Mouse (Mus musculus): ENCODE results near the gene 2610507B11Rik. TPM values are rescaled to one million over a fixed set of nuclear protein-coding genes. Genes with fewer than 3 reads are reported as not detected.

Gene 2610507B11Rik
- polyA plus RNA-seq (2012; rRNA removed) = 103 and 122 TPM in 2 replicates

GRCm38 (mm10) chr11:78261380-78262352 lies at the start of gene 2610507B11Rik:
Gene 2610507B11Rik (plus strand): TSS chr11:78261752.
- Histone ChIP-seq H3K27me3 (replicated peaks; ENCODE audit: control insufficient read depth, insufficient read depth, low read length) (no peaks in the 10 kb centered on the region), H3K4me3 (ENCODE audit: insufficient read depth, low read depth, low read length) (peak within 1 kb of the TSS; percentile 88), H3K4me1 (ENCODE audit: control insufficient read depth, insufficient read depth, low read length) (no peaks in the 10 kb centered on the region; the same call in 1 of the 2 replicates), H3K27ac (ENCODE audit: insufficient read depth, low read depth, low read length) (peak within 1 kb of the TSS; percentile 52), H3K36me3 (ENCODE audit: control insufficient read depth, insufficient read depth, low read length) (peaks cover 2% of the 10 kb centered on the region)
- peak; percentile 19 for TF ChIP-seq POLR2A (IDR thresholded peaks at IDR 0.05; ENCODE audit: low read depth, low read length)
- no peak for TF ChIP-seq CTCF (conservative IDR thresholded peaks at IDR 0.05; ENCODE audit: insufficient read depth, insufficient read length, low read depth, low read length)
- peak; percentile 96 for DNase-seq
- under 1% methylated on average over 108 of the region's 115 CpGs for WGBS

- H3K36me3 ChIP-seq (ENCODE audit: control insufficient read depth, insufficient read depth, low read length) = peaks cover 21% of the 10 kb centered on the region
- H3K27me3 ChIP-seq (replicated peaks; ENCODE audit: control insufficient read depth, insufficient read depth, low read length) = no peaks in the 10 kb centered on the region
- DNase-seq = peak; percentile 26
These were observed 48.3 kb upstream of the 2610507B11Rik start for GRCm38 (mm10) chr11:78213086-78213817.

GRCm38 (mm10) chr11:78215709-78216317 lies 45.7 kb upstream of the 2610507B11Rik start:
- DNase-seq = no peak
- 79% methylated on average over 11 of the region's 11 CpGs for WGBS
- Histone ChIP-seq H3K36me3 (ENCODE audit: control insufficient read depth, insufficient read depth, low read length) (peaks cover 33% of the 10 kb centered on the region), H3K27me3 (replicated peaks; ENCODE audit: control insufficient read depth, insufficient read depth, low read length) (no peaks in the 10 kb centered on the region), H3K4me3 (ENCODE audit: insufficient read depth, low read depth, low read length) (no peak overlapping the region), H3K4me1 (ENCODE audit: control insufficient read depth, insufficient read depth, low read length) (no peaks in the 10 kb centered on the region), H3K27ac (ENCODE audit: insufficient read depth, low read depth, low read length) (no peak overlapping the region)
- no peak for TF ChIP-seq POLR2A (IDR thresholded peaks at IDR 0.05; ENCODE audit: low read depth, low read length)
- TF ChIP-seq CTCF (conservative IDR thresholded peaks at IDR 0.05; ENCODE audit: insufficient read depth, insufficient read length, low read depth, low read length) = no peak

More at GRCm38 (mm10) chr11:78213086-78213817, 48.3 kb upstream of the 2610507B11Rik start:
- Histone ChIP-seq H3K4me1 (ENCODE audit: control insufficient read depth, insufficient read depth, low read length) (no peaks in the 10 kb centered on the region), H3K4me3 (ENCODE audit: insufficient read depth, low read depth, low read length) (no peak overlapping the region), H3K27ac (ENCODE audit: insufficient read depth, low read depth, low read length) (no peak overlapping the region)
- TF ChIP-seq POLR2A (IDR thresholded peaks at IDR 0.05; ENCODE audit: low read depth, low read length) (no peak), CTCF (conservative IDR thresholded peaks at IDR 0.05; ENCODE audit: insufficient read depth, insufficient read length, low read depth, low read length) (no peak)
- WGBS = 90% methylated on average over 14 of the region's 14 CpGs

GRCm38 (mm10) chr11:78223586-78223985 lies 38.0 kb upstream of the 2610507B11Rik start:
- Histone ChIP-seq H3K36me3 (ENCODE audit: control insufficient read depth, insufficient read depth, low read length) (peaks cover 19% of the 10 kb centered on the region), H3K27me3 (replicated peaks; ENCODE audit: control insufficient read depth, insufficient read depth, low read length) (no peaks in the 10 kb centered on the region)
- WGBS = 91% methylated on average over 4 of the region's 4 CpGs

GRCm38 (mm10) chr11:78231518-78231917 lies 30.0 kb upstream of the 2610507B11Rik start:
- Histone ChIP-seq H3K4me1 (ENCODE audit: control insufficient read depth, insufficient read depth, low read length) (no peaks in the 10 kb centered on the region), H3K27me3 (replicated peaks; ENCODE audit: control insufficient read depth, insufficient read depth, low read length) (no peaks in the 10 kb centered on the region), H3K36me3 (ENCODE audit: control insufficient read depth, insufficient read depth, low read length) (peaks cover 16% of the 10 kb centered on the region), H3K27ac (ENCODE audit: insufficient read depth, low read depth, low read length) (no peak overlapping the region), H3K4me3 (ENCODE audit: insufficient read depth, low read depth, low read length) (no peak overlapping the region)
- no peak for DNase-seq
- WGBS = 93% methylated on average over 6 of the region's 6 CpGs
- TF ChIP-seq CTCF (conservative IDR thresholded peaks at IDR 0.05; ENCODE audit: insufficient read depth, insufficient read length, low read depth, low read length) = no peak
- no peak for TF ChIP-seq POLR2A (IDR thresholded peaks at IDR 0.05; ENCODE audit: low read depth, low read length)

More at GRCm38 (mm10) chr11:78223586-78223985, 38.0 kb upstream of the 2610507B11Rik start:
- TF ChIP-seq POLR2A (IDR thresholded peaks at IDR 0.05; ENCODE audit: low read depth, low read length) (no peak), CTCF (conservative IDR thresholded peaks at IDR 0.05; ENCODE audit: insufficient read depth, insufficient read length, low read depth, low read length) (no peak)
- Histone ChIP-seq H3K27ac (ENCODE audit: insufficient read depth, low read depth, low read length) (no peak overlapping the region), H3K4me1 (ENCODE audit: control insufficient read depth, insufficient read depth, low read length) (no peaks in the 10 kb centered on the region), H3K4me3 (ENCODE audit: insufficient read depth, low read depth, low read length) (no peak overlapping the region)
- DNase-seq = no peak

GRCm38 (mm10) chr11:78240193-78240857 lies 21.2 kb upstream of the 2610507B11Rik start:
- DNase-seq = no peak
- no peak for TF ChIP-seq POLR2A (IDR thresholded peaks at IDR 0.05; ENCODE audit: low read depth, low read length)
- no peak for TF ChIP-seq CTCF (conservative IDR thresholded peaks at IDR 0.05; ENCODE audit: insufficient read depth, insufficient read length, low read depth, low read length)
- no peaks in the 10 kb centered on the region for H3K27me3 ChIP-seq (replicated peaks; ENCODE audit: control insufficient read depth, insufficient read depth, low read length)
- WGBS = 61% methylated on average over 9 of the region's 9 CpGs
- no peak overlapping the region for H3K4me3 ChIP-seq (ENCODE audit: insufficient read depth, low read depth, low read length)
- H3K36me3 ChIP-seq (ENCODE audit: control insufficient read depth, insufficient read depth, low read length) = no peaks in the 10 kb centered on the region
- no peak overlapping the region for H3K27ac ChIP-seq (ENCODE audit: insufficient read depth, low read depth, low read length)
- H3K4me1 ChIP-seq (ENCODE audit: control insufficient read depth, insufficient read depth, low read length) = peaks cover 6% of the 10 kb centered on the region; the same call in 1 of the 2 replicates

All from kidney, adult 2 months (tissue).